Mouse (Mus musculus): ENCODE data around the gene Ccdc33. TPM values are rescaled to one million over a fixed set of nuclear protein-coding genes. Genes with fewer than 3 reads are reported as not detected.

Gene Ccdc33
- not detected for total RNA-seq (2021)
- long read RNA-seq, experiment 1 = 0 reads
- long read RNA-seq, experiment 2 = 0 reads

DNA sequence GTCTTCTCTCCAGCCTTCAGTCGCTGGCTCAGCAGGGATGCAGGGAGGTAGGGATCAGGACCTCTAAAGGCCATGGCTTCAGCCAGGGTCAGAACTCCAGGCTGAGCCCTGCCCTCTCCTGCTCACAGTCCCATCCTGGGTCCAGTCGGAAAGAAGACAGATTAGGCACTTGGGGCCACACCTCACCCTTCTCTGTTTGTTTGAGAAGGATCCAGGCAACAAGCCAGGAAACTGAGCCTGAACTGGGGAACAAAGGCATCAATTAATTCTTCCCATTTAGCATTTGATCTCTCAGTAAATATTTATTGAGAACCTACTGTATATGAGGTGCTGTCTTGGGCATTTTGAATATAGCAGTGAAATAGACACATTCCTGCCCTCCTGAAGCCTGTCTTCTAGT is at the start of gene Ccdc33:
Ccdc33 (minus strand) TSS at position 153 of the 400 bp plus-strand sequence.
- TF ChIP-seq CTCF (IDR thresholded peaks at IDR 0.05) = no peak
- no peak within 1 kb of the TSS for H3K4me3 ChIP-seq
- H3K27ac ChIP-seq = no peak within 1 kb of the TSS
- DNase-seq = no peak
- intact Hi-C loops (cut with DNase I) = no loop called here

DNA sequence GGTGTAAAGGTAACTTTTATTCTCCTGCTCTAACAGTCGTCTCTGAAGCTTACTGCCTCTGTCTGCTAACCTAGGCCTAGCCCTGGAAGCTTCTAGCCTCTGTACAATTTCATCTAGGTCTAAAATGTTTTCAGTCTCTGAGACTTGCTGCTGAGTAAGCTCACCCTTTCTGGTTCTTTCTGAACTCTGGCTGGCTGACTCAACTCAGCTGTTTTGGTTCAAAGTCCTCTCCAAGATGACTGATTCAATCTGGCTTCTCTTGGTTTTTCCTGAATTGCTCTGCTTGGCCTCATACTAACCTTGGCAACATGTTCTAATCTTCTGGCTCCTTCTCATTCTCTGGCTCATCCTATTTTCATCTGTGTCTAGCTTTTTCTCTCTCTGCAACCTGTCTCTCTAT is 47.2 kb upstream of the Ccdc33 start:
- intact Hi-C loops (cut with DNase I) = no loop called here
- H3K4me3 ChIP-seq = no peak overlapping the region
- DNase-seq = no peak
- TF ChIP-seq CTCF (IDR thresholded peaks at IDR 0.05) = no peak
- no peak overlapping the region for H3K27ac ChIP-seq

DNA sequence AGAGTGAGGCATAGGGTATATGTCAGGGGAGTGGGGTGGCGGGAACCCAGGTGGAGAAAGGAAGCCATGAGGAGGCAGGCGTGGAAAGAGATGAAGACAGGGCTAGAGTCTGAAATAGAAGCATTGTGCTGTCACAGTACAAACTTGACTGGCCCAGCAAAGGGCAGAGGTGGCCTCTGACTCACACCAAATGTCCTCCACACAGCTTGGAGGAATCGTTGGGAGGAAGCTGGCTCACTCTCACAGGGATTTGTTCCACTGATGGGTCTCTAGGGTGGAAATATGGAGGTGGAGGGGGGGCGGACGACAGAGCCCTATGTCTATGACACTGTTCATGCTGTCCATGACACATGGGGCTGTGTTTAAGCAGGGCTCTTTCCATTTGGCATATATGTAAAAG is 44.5 kb upstream of the Ccdc33 start:
- Histone ChIP-seq H3K4me3 (no peak overlapping the region), H3K27ac (no peak overlapping the region)
- no peak for DNase-seq
- TF ChIP-seq CTCF (IDR thresholded peaks at IDR 0.05) = no peak
- intact Hi-C loops (cut with DNase I) = no loop called here

DNA sequence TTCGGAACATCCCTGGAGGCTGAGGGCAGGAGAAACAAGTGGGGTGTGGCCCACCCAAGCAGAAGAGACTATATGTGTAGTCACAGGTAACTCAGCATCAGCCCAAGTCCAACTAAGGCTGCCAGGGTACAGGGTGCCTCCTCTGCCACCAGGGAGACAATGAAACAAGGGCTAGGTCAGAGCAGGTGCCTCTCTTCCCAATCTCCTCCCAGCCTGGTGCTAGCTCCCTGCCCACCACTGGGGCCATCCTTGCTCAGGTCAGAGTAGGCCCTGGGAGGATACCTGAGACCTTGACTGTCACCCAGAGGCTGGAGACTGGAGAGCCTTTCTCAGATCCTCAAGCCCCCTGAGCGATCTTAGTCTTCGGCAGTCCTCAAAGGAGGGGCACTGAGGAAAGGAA is 43.5 kb upstream of the Ccdc33 start:
- Histone ChIP-seq H3K4me3 (no peak overlapping the region), H3K27ac (no peak overlapping the region)
- no peak for TF ChIP-seq CTCF (IDR thresholded peaks at IDR 0.05)
- no peak for DNase-seq
- intact Hi-C loops (cut with DNase I) = no loop called here

DNA sequence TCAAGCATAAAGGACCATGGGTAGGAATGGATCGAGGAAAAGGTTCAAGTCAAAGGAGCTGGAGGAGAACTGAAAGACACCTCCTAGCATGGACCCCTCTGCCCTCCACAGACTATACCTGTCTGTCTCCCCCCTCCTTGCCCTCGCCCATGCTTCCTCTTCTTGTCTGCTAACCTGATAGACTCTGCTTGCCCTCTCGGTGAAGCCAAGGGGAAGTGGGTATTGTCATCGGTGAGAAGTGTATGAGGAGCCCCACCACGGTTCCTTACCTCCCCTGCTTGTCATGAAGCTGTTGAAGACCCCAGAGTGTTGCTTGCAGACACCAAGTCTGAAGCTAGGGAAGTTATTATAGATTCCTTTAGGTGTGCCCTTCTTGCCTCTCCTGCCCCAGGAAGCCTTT is 41.7 kb upstream of the Ccdc33 start:
- TF ChIP-seq CTCF (IDR thresholded peaks at IDR 0.05) = no peak
- H3K4me3 ChIP-seq = no peak overlapping the region
- intact Hi-C loops (cut with DNase I) = no loop called here
- peak overlapping the region; percentile 85; the same call in 1 of the 2 replicates for H3K27ac ChIP-seq
- DNase-seq = no peak

DNA sequence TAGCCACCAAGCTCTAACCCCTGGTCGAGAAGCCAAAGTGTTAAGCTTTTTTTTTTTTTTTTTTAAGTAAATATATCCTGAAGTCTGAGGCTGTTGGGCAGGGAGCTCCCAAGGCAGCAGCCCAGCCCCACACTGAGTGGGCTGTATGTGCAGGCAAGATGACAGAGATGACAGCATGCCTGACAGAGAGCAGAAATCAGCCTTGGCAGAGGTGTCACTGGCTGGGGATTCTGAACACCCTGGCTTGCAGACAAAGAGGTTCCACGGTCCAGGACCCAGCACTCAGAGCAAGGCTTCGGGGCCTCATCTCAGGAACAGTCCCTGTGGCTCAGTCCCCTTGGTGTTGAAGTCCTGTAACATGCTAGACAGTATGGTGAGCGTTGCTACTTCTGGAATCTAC is 41.2 kb upstream of the Ccdc33 start:
- H3K4me3 ChIP-seq = no peak overlapping the region
- intact Hi-C loops (cut with DNase I) = no loop called here
- TF ChIP-seq CTCF (IDR thresholded peaks at IDR 0.05) = no peak
- peak overlapping the region; percentile 85 for H3K27ac ChIP-seq
- peak; percentile 52 for DNase-seq

DNA sequence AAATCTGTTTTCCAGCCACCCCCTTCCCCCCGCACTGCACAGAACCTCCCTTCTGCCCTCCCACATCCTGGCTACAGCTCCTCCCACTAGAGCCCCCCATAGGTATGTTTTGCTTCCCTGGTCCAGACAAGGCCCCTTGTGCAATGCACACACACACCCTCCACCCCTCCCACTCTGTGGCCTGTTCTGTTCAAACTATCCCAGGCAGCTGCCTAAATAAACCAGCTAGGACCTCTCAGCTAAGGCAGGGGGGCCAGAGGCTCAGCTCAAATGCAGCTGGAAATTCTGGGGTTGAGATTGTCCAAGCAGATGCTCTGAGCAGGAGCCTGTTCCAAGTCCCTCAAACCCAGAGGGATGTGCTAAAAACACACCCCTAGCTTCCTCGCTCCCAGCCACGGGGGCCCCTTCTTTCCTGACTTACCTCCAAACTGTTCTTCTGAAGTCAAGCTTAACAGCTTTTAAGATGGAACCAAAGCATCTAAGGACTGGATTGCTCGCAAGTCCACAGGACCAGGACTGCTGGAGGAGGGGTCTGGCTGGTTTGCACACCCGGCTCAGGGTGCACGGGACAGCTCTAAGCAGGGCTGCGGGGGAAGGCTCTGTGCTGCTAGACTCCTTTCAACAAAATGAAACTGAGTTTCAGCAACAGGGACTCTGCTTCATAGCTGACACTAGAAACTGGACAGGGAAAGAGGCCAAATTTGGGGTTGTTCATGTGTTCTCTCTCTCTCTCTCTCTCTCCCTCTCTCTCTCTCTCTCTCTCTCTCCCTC is 40.1 kb upstream of the Ccdc33 start:
- H3K4me3 ChIP-seq = peak overlapping the region; percentile 63
- intact Hi-C loops (cut with DNase I) = no loop called here
- DNase-seq = peak; percentile 76
- TF ChIP-seq CTCF (IDR thresholded peaks at IDR 0.05) = no peak
- H3K27ac ChIP-seq = peak overlapping the region; percentile 85

DNA sequence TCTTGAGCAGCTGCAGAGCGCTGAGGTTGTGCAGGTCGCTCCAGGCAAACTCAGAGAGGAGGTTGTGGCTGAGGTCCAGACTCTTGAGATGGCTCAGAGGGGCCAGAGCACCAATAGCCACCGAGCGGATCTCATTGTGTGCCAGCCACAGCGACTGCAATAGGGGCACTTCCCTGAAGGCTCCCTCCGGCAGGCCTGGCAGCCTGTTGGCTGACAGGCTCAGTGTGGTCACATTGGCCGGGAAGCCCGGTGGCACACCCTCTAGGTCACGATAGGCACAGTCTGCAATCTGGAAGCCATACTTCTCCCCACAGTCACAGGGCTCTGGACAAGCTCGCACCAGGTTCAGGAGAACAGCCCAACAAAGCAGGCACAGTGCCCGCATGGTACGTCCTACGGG is 39.2 kb upstream of the Ccdc33 start:
- H3K27ac ChIP-seq = peak overlapping the region; percentile 85
- peak overlapping the region; percentile 63 for H3K4me3 ChIP-seq
- TF ChIP-seq CTCF (IDR thresholded peaks at IDR 0.05) = no peak
- intact Hi-C loops (cut with DNase I) = no loop called here
- DNase-seq = peak; percentile 42

DNA sequence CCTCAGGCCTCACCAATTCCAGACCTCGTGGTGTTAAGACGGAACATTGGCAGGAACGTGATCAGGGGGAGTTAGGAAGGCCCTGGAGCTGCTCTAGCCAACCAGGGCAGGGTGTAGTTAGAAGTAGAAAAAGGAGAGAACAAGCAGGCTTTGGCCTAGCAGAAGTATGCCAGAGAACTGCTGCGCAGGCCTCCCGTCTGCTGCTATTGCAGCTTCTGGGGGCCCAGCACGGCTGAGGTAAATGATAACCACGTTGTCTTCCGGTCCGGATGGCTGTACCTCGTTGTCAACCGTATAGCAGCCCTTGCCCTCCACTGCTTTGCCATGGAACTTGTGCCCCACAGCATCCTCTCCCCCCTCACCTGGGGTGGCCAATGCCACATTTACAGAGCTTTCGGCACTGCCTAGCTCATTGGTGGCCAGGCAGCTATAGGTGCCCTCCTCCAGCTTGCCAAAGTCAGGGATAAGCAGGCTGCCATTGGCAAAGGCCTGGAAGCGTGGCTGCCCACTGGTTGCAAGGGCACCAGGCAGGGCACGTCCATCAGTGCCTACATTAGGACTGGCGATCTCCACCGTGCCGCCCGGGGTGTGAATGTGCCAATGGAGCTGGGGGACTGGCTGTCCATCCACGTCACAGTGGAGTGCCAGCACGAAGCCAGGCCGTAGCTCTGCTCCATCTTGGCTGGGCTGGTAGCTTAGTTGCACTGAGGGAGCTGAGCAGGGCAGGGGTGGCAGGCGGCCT is 38.4 kb upstream of the Ccdc33 start:
- peak overlapping the region; percentile 63 for H3K4me3 ChIP-seq
- no peak for DNase-seq
- TF ChIP-seq CTCF (IDR thresholded peaks at IDR 0.05) = no peak
- H3K27ac ChIP-seq = peak overlapping the region; percentile 85
- intact Hi-C loops (cut with DNase I) = no loop called here

DNA sequence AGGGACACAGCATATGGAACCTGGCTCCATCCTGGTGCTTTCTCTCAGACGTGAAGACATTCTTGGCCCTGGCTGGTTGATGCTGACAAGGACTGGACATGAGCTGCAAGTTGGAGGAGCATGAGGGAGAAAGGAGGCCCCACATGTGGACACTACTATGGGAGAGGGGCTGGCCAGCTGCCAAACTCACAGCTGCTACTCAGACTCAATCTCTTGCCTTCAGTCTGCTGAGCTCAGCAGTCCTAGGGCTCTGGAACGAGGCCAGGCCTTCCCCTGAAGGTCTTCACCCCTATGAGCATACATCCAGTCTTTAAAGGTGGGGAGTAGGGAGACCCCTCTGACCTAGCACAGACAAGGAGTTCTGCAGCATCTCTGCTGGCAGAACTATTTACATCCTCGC is 36.7 kb upstream of the Ccdc33 start:
- intact Hi-C loops (cut with DNase I) = no loop called here
- Histone ChIP-seq H3K27ac (no peak overlapping the region), H3K4me3 (peak overlapping the region; percentile 63)
- DNase-seq = peak; percentile 61
- no peak for TF ChIP-seq CTCF (IDR thresholded peaks at IDR 0.05)

DNA sequence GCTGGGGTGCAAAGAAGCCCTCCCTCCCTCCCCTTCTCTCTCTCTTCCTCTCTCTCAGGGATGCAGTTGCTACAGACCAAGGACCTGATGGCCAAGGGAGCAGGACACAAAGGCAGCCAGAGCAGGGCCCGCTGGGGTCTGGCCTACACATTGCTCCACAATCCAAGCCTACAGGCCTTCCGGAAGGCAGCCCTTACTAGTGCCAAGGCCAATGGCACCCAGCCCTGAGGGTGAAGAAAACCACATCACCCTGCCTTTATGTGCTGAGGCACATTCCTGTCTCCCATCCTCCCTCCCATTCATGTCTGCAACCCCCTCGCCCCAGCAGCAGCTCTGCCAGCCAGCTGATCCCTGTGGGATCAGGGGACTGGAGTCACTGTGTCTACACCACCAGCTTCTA is 34.5 kb upstream of the Ccdc33 start:
- DNase-seq = peak; percentile 31
- Histone ChIP-seq H3K4me3 (no peak overlapping the region), H3K27ac (peak overlapping the region; percentile 38)
- intact Hi-C loops (cut with DNase I) = no loop called here
- no peak for TF ChIP-seq CTCF (IDR thresholded peaks at IDR 0.05)

DNA sequence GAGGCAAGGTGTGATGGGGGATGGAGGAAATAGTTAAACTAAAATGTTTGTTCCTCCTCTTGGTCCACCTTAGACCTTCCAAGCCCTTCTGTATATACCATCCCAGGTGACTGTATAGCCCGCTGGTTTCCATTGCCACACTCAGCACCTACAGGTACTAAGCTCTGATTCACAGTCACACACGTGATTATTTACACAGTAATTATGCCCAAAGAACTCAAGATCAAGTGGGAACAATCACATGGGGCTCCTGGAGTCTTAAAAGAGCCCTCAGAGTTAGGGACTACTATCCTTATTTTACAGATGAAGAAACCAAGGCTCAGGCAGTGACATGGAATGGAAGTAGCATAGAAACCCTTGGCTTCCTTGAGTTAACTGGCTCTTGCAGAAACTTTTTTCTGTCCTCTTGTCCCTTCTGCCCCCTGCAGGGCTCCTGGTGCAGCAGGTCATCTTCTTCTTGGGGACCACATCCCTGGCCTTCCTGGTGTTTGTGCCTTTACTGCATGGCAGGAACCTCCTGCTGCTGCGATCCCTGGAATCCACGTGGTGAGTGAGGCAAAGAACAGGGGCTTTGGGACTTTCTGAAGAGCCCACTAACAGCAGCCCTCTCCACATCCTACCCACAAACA is 32.2 kb upstream of the Ccdc33 start:
- intact Hi-C loops (cut with DNase I) = no loop called here
- peak; percentile 11; the same call in 1 of the 2 replicates for TF ChIP-seq CTCF (IDR thresholded peaks at IDR 0.05)
- DNase-seq = no peak
- Histone ChIP-seq H3K27ac (no peak overlapping the region), H3K4me3 (no peak overlapping the region)

DNA sequence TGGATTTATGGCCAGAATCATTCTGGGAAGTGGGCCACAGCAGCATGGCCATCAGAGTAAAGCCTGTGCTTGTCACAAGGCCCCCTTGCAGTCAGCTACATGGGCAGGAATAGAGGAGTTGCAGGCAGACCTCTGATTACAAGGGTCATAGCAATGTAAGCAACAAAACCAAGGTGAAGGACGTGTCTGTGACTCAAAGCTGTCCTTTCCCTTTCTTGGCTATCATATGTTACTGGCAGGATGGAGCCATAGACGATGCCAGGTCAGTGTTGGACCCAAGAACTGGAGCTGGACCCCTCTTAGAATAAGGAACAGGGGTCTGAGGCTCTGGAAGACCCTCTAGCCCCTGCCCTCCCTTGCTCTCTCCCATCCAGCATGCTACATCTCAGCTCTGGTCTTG is 30.2 kb upstream of the Ccdc33 start:
- intact Hi-C loops (cut with DNase I) = no loop called here
- DNase-seq = no peak
- TF ChIP-seq CTCF (IDR thresholded peaks at IDR 0.05) = no peak
- Histone ChIP-seq H3K4me3 (no peak overlapping the region), H3K27ac (no peak overlapping the region)

Measured in gastrocnemius, adult 2 months (tissue).